Mouse (Mus musculus) frontal cortex, adult (tissue): Measurements from ENCODE around the gene Tmem267.
"Not testable (repeated sequence)": the region's sequence is repeated elsewhere in the genome, so short reads cannot be mapped to it uniquely, and the experiment has no call there.

ENCODE experiments used
- ATAC-seq: cut with Nextera tagmentation; 2 replicates; pipeline ENCODE4 v1.9.2; 2017; ENCODE audit warnings: mild to moderate bottlenecking, moderate library complexity, mixed read lengths; ENCODE audit not compliant: low TSS enrichment

Gene Tmem267

DNA sequence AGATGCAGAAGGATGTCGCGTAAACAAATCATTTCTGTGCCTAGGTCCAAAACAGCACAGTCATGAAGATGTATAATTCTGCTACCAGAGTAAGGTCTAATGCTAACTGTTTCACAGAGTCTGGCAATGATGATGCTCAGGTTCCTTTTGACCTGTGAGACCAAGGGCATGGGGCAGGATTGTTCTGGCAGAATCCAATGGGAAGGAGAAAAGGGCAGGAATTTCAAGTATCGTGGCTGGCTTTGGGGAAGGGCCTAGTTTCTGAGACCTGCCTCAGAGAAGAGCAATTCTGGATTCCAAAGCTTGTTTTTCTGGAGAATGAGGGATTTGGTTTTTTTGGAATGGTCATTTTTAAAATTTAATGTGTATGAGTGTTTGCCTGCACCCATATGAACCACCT, 131.0 kb downstream of the Tmem267 start:
- ATAC-seq, result no peak

DNA sequence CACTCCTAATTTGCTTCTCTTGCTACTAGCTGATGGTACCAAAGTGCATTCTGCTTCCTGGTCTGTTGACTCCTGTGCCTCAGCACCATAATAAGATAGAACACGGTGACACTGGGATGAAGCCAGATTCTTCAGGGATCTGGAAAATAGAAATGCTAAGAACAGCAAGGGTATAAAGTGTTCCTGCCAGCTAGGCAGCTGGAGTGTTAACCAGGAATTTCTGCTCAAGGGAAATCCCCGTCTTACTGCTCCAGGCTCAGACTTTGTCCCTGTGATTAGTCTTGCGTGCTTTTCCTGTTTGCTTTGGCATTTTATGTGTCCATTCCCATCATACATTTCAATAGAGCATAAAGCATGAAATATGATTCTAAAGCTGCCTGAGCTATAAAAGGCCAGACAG, 131.9 kb downstream of the Tmem267 start:
- no peak for ATAC-seq

DNA sequence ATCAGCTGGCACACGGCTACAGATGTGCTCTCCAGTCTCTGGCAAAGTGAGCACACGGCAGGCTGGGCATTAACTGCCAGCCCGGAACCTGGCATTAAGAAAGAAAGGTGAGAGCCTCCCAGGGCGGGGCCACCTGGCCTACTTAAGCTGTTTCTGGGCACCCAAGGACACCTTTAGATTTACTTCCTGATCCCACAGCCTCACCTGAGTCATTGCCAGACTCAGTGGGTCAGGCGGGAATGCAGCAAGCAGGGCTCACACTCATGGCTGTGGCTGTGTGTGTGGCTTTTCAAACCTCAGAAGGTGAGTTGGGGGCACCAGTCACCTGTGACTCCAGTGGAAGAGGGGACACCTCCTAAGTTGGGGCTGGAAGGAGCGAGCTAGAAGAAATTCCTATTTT, 135.8 kb downstream of the Tmem267 start, which contains the start of gene Ccl28:
Gene Ccl28 (plus strand): TSS at position 186 of the 400 bp plus-strand sequence.
- no peak for ATAC-seq

DNA sequence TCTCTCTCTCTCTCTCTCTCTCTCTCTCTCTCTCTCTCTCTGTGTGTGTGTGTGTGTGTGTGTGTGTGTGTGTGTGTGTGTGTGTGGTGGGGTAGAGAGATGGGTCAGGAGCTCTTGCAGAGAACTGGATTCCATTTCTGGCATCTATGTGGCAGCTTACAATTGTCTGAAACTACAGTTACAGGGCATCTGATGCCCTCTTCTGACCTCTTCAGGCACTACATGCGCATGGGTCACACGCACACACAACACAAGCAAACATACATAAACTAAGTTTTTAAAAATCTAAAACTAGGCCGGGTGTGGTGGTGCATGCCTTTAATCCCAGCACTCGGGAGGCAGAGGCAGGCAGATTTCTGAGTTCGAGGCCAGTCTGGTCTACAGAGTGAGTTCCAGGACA, 138.1 kb downstream of the Tmem267 start:
- not testable (repeated sequence) for ATAC-seq

DNA sequence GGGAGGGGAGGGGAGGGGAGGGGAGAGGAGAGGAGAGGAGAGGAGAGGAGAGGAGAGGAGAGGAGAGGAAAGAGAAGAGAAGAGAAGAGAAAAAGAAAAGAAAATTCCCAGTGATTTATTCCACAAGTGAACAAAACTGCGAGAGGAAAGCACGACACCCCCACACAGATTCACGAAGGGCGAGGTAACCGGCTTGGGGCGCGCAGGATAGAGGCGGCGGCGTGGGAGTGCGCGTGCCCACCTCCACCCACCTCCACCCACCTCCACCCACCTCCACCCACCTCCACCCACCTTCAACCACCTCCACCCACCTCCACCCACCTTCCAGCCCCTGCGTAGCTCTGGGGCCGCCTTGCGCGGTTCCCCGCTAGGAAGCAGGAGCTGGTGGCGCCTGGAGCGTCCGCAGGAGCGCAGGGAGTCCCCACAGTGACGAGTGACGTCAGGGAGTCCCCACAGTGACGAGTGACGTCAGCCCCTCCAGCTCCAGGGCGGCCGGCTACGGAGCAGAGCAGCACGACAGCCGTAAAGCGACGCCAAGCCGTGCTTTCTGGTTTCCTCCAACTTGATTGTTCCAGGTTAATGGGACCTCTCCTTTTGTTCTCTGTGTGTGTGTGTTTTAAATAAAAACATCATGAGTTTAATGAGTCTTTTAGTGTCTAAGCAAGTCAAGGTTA, 143.8 kb downstream of the Tmem267 start:
- ATAC-seq, result peak; percentile 100

DNA sequence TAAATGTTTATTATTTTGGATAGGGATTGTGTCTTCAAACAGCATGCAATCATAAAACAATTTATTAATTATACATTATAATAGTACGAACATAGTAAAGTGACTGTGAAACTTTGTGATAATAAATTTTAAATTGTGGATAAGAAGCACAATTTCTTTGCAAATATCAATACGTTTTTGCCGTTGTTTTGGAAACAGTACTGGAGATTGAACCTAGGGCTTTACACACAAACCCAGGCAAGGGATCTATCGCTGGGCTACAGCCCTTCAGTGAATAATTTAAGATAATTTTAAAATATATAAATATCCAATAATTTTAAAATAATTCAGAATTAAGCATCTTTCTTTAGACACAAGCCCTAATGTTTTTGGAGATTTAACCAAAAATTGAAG, 144.3 kb downstream of the Tmem267 start:
- no peak for ATAC-seq

DNA sequence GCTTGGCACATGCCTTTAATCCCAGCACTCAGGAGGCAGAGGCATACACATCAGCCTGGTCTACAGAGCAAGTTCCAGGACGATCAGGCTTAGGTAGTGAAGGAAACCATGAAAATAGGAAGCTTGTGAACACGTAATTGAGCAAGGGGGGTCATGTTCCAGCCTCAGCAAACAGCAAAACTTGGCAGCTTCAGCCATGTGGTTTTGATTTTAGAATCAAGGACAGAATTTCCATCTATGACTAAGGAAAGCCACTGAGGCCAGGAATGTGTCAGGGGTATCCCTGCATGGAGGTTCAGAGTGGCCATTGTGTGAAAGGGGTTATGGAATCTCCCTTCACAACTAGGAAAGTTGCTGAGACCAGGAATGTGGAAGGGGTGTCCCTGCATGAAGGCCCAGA, 147.7 kb downstream of the Tmem267 start:
- ATAC-seq, result no peak

DNA sequence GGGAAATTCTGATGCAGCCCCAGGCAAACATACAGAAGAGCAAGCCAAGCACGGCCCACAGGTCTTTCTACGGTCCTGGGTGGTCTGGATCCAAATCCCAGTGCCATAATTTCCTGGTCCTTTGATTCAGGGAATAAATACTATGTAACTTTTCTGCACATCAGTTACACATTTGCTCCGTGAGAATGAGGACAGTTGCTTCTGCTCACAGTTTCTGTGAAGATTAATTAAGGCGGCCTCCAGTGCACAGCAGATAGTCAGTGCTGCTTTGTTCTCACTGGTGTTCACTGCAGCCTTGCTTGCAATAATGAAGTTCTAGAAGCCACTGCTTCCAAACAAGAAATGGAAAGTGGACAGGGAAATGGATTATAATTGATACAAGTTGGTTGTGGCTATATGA, 150.0 kb downstream of the Tmem267 start:
- no peak for ATAC-seq

DNA sequence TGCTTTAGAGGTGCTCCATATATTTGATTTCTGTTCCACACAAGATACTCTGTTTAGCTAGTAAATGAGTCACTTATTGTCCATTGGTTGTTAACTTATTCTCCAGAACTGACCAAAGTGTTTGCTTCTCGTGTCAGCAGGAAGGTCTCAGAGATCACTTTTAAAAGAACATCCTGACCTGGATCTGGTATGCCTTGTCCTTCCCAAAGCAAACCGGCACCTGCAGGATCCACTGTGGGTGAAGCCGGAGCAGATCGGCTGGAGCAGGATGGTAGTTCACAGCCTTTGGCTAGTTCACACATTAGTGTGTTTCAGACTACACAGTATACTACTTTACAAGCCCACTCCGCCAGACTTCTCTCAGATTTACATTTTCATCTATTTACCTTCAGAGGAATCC, 150.6 kb downstream of the Tmem267 start:
- ATAC-seq, result no peak

DNA sequence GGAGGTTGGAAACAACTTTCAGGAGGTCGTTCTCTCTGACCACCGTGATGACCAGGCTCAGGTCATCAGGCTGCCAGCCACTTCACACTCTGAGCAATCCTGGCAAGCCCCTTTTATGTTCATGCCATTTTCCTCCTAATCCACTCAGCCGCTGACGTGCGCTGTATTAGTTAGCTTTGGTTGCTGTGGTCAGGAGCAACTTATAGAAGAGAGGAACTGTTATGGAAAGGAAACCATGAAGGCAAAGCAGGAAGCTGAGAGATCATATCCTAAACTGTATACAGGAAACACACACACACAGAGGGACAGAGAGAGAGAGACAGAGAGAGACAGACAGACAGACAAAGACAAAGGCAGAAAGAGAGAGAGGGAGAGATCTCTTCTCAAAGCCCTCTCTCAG, 151.5 kb downstream of the Tmem267 start:
- ATAC-seq, result no peak

DNA sequence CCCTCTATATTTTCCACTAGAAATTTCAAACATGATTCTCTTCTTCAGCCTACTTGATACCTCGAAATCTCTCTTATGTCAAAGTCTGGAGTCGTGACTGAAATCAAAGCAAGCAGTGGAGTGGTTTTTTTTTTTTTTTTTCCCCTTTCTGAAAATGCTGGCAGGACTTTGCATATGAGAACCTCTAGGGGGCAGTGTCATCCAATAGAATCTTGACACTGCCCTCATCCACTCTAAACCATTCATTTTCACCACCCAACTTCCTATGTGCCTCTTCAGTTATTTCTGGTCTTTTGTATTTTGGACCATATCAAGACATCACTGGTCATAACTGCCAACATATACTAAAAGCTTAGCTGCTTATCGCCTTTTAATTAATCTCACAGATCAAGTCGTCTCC, 152.7 kb downstream of the Tmem267 start:
- peak; percentile 91 for ATAC-seq

DNA sequence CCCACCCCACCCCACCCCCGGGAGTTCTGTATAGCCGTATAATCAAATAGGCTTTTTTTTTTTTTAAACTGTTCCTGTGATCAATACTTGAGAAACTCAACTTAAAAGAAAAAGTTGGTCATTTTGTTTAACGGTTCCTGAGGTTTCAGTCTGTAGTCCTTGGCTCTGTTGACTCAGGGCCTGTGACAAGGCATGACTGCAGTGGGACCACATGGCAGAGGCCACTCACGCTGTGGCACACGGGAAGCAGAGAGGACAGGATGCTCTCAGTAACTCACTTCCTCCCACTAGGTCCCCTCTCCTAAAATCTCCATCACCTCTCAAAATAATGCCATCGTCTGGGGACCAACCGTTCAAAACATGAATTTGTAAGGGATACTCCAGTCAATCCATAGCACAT, 153.3 kb downstream of the Tmem267 start:
- ATAC-seq, result no peak

DNA sequence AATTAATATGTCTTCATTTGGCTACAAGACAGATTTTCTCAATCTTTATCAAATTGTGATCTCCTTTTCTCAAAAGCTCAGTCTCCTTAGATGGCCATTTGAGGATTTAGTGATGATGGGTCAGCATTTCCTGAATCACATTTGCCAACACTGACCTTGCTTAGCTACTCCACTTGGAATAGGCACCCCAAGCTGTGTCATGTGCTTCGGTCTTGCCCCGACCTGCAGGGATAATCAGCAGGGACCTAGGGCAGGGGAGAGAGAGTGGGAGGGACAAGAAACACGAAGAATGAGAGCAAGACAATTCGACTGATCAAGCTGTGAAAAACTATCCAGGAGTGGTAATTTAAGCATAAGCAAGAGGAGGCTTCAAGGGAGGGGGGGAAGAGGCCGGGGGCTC, 156.9 kb downstream of the Tmem267 start:
- no peak for ATAC-seq

DNA sequence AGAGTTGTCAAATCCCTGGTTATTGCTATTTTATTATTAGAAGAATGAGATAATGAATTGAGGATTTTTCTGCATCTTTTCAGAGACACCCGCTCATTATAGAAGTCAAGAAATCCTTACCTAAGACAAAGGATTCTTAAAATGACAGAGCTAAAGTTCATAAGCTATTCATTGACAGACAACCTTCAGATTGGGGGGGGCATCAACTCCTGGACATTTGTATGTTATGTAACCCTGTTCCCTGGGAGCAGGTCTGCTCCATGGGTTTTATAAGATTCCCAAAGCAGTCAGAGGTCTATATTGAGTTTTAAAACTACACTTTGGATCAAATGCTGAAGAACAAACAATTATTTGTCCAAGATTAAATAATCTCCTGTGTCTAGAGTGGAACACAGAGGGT, 158.7 kb downstream of the Tmem267 start:
- ATAC-seq, result no peak

DNA sequence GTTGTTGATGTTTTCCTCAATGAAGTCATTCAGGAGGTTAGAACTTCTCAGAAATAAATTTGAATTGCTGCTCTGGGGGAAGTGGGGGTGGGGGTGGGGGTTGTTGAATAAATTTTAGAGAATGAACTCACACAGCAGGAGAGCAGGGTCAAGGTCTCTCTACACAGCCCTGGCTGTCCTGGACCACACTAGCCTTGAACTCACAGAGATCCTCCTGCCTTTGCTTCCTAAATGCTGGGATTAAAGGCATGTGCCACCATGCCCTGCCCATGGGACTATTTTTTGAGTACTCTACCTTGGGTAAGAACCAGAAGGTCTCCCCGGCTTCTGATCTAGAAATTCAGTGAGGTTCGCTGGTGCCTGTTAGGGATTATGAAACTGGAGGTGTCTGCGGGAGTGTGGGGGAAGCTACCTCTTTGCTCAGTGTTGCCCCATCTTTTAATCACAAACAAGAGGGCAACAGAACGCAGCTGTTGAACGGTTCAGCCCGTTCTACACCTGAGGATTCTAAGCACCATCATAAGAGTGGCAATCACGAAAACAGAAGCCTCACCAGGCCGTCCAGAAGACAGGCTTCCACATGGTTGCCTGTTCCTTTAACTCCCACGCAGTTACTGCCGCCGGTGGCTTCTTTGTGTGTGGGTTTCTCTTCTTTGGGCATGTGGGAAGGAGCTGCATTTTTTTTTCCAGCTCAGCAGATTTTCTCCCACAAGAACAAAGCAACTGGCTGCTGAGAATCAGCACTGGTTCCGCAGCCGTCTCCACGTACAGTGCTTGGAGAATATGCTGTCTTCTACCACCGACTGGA, 161.3 kb downstream of the Tmem267 start:
- ATAC-seq, result peak; percentile 96

DNA sequence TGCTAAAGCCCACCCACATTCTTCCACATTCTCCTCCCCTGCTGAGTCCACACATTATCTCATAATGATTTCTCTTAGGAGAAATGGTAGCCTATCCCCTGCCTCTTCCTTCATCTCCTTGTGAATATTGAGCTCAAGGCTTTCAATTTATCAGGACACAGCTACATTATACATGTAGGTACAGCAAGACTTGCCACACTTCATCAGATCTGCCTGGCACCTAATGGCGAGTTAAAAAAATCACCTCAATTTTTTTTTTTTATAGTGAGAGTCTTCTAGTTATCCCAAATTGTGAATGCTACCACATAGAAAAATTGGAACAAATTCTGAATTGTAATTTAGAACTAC, 161.8 kb downstream of the Tmem267 start:
- ATAC-seq, result no peak

DNA sequence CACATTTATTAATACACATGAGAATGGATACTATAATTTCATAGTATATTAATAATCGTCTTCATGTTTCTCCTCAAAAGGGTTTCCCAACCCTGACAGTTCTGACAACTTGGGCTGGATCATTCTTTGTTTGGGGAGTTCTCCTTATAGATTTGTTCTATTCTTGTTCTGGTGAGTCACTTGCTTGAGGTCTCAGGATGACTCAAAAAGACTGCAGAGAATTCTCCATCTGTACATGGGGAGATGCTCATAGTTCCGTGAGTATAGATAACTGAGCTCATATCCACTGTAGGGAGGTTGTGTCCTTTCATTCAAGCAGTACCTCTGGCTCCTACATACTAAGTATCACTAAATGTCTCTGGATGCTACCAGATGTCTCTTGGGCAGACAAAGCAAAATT, 166.9 kb downstream of the Tmem267 start:
- ATAC-seq, result peak; percentile 96

DNA sequence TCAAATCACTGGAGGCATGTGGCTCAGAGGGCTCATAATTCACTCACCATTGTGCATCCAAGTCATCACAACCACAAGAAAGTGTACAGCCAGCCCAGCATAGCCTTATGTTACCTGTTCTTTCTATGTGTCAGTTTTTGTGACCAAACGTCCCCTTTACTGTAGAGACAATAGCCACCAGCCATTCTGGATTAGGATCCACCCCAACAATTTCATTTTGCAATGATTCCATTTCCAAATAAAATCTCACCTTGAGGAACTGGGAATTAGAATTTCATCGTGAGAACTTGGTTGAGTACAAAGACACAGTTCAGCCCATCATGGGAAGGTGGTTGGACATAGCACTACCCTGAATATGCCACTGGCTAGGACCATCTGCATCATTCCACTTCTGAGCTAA, 168.4 kb downstream of the Tmem267 start:
- ATAC-seq, result no peak

DNA sequence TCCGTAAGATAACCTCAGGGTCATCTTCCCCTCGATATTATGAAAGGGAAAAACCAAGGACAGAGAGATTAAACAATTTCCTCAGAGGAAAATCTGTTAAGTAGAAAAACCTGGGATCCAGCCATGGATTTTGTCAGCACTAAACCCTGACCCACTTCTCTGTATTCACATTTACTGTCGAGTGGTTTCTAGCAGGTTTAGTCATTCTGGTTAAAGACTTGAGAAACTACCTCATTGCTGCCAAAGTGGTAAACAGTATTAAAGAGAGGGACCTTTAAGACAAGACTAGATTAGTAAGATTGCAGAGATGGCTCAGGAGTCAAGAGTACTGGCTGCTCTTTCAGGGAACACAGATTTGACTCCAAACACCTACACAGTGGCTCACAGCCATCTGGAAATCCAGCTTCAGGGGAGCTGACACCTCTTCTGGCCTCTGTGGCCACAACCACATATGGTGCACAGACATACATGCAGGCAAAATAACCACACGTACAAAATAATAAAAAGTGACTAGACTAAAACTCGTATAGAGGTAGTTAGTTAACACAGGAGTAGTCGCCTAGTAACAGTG, 169.1 kb downstream of the Tmem267 start:
- peak; percentile 71 for ATAC-seq
